Mouse (Mus musculus): ENCODE data around the gene Ccdc191. TPM values are rescaled to one million over a fixed set of nuclear protein-coding genes. Genes with fewer than 3 reads are reported as not detected.

Gene Ccdc191
- total and polyA plus RNA-seq, 3 experiments = 9.3 to 45.7 (median 11.3) TPM

DNA sequence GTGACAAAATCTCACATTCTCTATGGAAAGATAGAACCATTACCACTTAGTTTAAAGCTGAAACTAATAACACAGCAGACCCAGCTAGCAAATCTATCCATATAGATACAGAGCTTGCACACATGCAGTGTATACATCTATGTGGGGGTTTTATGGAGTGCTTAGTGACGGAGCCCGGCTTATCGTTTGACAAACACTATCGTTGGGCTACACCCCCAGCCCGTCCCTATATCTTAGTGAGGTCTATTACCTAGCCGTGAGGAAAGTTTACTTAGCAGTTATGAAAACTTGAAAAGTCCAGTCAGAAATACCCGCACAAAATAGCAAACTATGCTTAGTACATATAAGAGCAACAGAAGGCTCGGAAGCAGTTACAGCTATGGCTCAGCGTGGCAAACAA, 82.1 kb downstream of the Ccdc191 start:
- dilution Hi-C loops (cut with MboI; ENCODE audit: extremely low pct_ligation_motif_present, extremely low pct_unique_long_range_greater_than_20kb, low sequenced_read_pairs) (no loop called here), in situ Hi-C loops (cut with MboI; ENCODE audit: low pct_ligation_motif_present, low pct_unique_long_range_greater_than_20kb, low sequenced_read_pairs) (no loop called here)
- Histone ChIP-seq H3K27me3 (replicated peaks) (no peaks in the 10 kb centered on the region), H3K9ac (ENCODE audit: insufficient read depth, low read depth) (no peak overlapping the region), H3K4me3 (replicated peaks in 1 of 3; ENCODE audit: low read depth in 2 of 3, low read length in 2 of 3, poor library complexity in 1 of 3) (no peak overlapping the region), H3K9me3 (replicated peaks; ENCODE audit: low read length) (no peaks in the 10 kb centered on the region), H3K27ac (ENCODE audit: insufficient read depth, low read depth) (no peak overlapping the region), H3K4me1 (ENCODE audit: control insufficient read depth in 1 of 2, insufficient read depth in 2 of 2) (peaks cover 0 to 3% of the 10 kb centered on the region in 2 experiments; a peak in 2 of 4 replicates), H3K36me3 (replicated peaks in 1 of 2; ENCODE audit: control insufficient read depth in 1 of 2, insufficient read depth in 1 of 2, low read length in 1 of 2) (peaks cover 0 to 3% of the 10 kb centered on the region in 2 experiments), H3K79me2 (replicated peaks; ENCODE audit: control insufficient read depth, extremely low read depth, insufficient read depth, poor library complexity, severe bottlenecking) (no peaks in the 10 kb centered on the region), H3K4me2 (ENCODE audit: insufficient read depth, low read depth, poor library complexity, severe bottlenecking) (no peak overlapping the region)
- no peak for DNase-seq (ENCODE audit: extremely low read depth)
- TF ChIP-seq TBP (conservative IDR thresholded peaks at IDR 0.05; ENCODE audit: low read depth, low read length) = no peak
- no peak for TF ChIP-seq CHD2 (IDR thresholded peaks at IDR 0.05; ENCODE audit: low read length)
- TF ChIP-seq EP300 (IDR thresholded peaks at IDR 0.05; ENCODE audit: low read length) = no peak
- TF ChIP-seq NRF1 (IDR thresholded peaks at IDR 0.05; ENCODE audit: low read depth, low read length) = no peak
- no peak for TF ChIP-seq JUN (IDR thresholded peaks at IDR 0.05; ENCODE audit: insufficient read depth, low read depth, low read length)
- no peak for TF ChIP-seq ZMIZ1 (IDR thresholded peaks at IDR 0.05; ENCODE audit: low read depth, low read length)

DNA sequence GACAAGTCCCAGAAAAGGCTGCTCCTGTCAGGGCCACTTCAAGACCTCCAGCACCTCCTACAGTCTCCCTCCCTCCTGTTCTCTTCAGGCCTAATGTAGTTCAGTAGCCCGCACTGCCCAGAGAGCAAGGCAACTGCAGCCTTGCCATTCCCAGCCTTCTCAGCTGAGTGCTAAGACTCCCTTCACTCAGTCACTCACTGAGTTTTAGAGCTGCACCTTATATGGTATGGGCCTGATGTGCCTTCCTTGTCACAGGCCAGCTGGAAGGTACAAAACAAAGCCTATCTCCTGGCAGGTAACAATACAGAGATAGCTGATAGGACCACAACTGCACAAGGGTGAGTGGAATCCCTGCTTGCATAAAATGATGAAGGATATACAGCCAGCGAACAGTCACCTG, 82.8 kb downstream of the Ccdc191 start:
- Histone ChIP-seq H3K36me3 (replicated peaks in 1 of 2; ENCODE audit: control insufficient read depth in 1 of 2, insufficient read depth in 1 of 2, low read length in 1 of 2) (peaks cover 0 to 3% of the 10 kb centered on the region in 2 experiments), H3K4me2 (ENCODE audit: insufficient read depth, low read depth, poor library complexity, severe bottlenecking) (no peak overlapping the region), H3K27me3 (replicated peaks) (no peaks in the 10 kb centered on the region), H3K79me2 (replicated peaks; ENCODE audit: control insufficient read depth, extremely low read depth, insufficient read depth, poor library complexity, severe bottlenecking) (no peaks in the 10 kb centered on the region), H3K4me1 (ENCODE audit: control insufficient read depth in 1 of 2, insufficient read depth in 2 of 2) (peaks cover 0 to 3% of the 10 kb centered on the region in 2 experiments; a peak in 2 of 4 replicates), H3K9ac (ENCODE audit: insufficient read depth, low read depth) (no peak overlapping the region), H3K4me3 (replicated peaks in 1 of 3; ENCODE audit: low read depth in 2 of 3, low read length in 2 of 3, poor library complexity in 1 of 3) (no peak overlapping the region), H3K9me3 (replicated peaks; ENCODE audit: low read length) (no peaks in the 10 kb centered on the region), H3K27ac (ENCODE audit: insufficient read depth, low read depth) (no peak overlapping the region)
- in situ Hi-C loops (cut with MboI; ENCODE audit: low pct_ligation_motif_present, low pct_unique_long_range_greater_than_20kb, low sequenced_read_pairs) = no loop called here
- dilution Hi-C loops (cut with MboI; ENCODE audit: extremely low pct_ligation_motif_present, extremely low pct_unique_long_range_greater_than_20kb, low sequenced_read_pairs) = no loop called here
- TF ChIP-seq POLR2AphosphoS2 (IDR thresholded peaks at IDR 0.05; ENCODE audit: low read depth, low read length) (no peak), GABPA (IDR thresholded peaks at IDR 0.05; ENCODE audit: insufficient replicate concordance, low read depth, low read length) (no peak), JUN (IDR thresholded peaks at IDR 0.05; ENCODE audit: insufficient read depth, low read depth, low read length) (no peak), TBP (conservative IDR thresholded peaks at IDR 0.05; ENCODE audit: low read depth, low read length) (no peak), SMC3 (IDR thresholded peaks at IDR 0.05; ENCODE audit: low read depth, low read length) (no peak), EP300 (IDR thresholded peaks at IDR 0.05; ENCODE audit: low read length) (no peak), ETS1 (conservative IDR thresholded peaks at IDR 0.05; ENCODE audit: low read depth, low read length) (no peak), ZKSCAN1 (IDR thresholded peaks at IDR 0.05; ENCODE audit: borderline replicate concordance, low read depth, low read length) (no peak), ELF1 (IDR thresholded peaks at IDR 0.05; ENCODE audit: low read depth, low read length) (no peak)
- DNase-seq (ENCODE audit: extremely low read depth) = no peak

DNA sequence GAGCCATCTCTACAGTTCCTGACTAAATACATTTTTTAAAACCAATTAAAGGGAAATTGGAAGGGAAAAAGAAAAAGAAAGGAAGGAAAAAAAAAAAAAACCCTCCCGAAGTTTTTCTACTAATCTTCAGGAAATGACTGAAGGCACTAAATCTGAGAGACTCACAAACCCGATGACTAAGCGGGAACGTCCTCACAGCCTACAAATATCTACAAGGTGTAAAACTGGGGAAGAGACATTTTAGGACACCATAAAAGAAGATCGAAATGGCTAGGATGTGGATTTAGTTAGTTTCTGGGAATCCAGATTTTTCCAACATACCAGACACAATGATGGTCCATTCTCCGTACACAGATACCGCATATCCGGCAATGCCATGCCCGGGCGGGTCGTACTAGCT, 83.5 kb downstream of the Ccdc191 start:
- Histone ChIP-seq H3K9ac (ENCODE audit: insufficient read depth, low read depth) (no peak overlapping the region), H3K36me3 (replicated peaks in 1 of 2; ENCODE audit: control insufficient read depth in 1 of 2, insufficient read depth in 1 of 2, low read length in 1 of 2) (peaks cover 0 to 3% of the 10 kb centered on the region in 2 experiments), H3K9me3 (replicated peaks; ENCODE audit: low read length) (no peaks in the 10 kb centered on the region), H3K79me2 (replicated peaks; ENCODE audit: control insufficient read depth, extremely low read depth, insufficient read depth, poor library complexity, severe bottlenecking) (no peaks in the 10 kb centered on the region), H3K4me1 (ENCODE audit: control insufficient read depth in 1 of 2, insufficient read depth in 2 of 2) (peaks cover 0 to 3% of the 10 kb centered on the region in 2 experiments; a peak in 2 of 4 replicates), H3K4me2 (ENCODE audit: insufficient read depth, low read depth, poor library complexity, severe bottlenecking) (no peak overlapping the region), H3K4me3 (replicated peaks in 1 of 3; ENCODE audit: low read depth in 2 of 3, low read length in 2 of 3, poor library complexity in 1 of 3) (no peak overlapping the region), H3K27me3 (replicated peaks) (no peaks in the 10 kb centered on the region), H3K27ac (ENCODE audit: insufficient read depth, low read depth) (no peak overlapping the region)
- in situ Hi-C loops (cut with MboI; ENCODE audit: low pct_ligation_motif_present, low pct_unique_long_range_greater_than_20kb, low sequenced_read_pairs) = no loop called here
- dilution Hi-C loops (cut with MboI; ENCODE audit: extremely low pct_ligation_motif_present, extremely low pct_unique_long_range_greater_than_20kb, low sequenced_read_pairs) = no loop called here
- no peak for TF ChIP-seq MXI1 (IDR thresholded peaks at IDR 0.05; ENCODE audit: low read depth, low read length)
- no peak for TF ChIP-seq MEF2A (IDR thresholded peaks at IDR 0.05; ENCODE audit: borderline replicate concordance, low read depth, low read length)
- no peak for TF ChIP-seq ZMIZ1 (IDR thresholded peaks at IDR 0.05; ENCODE audit: low read depth, low read length)
- TF ChIP-seq GABPA (IDR thresholded peaks at IDR 0.05; ENCODE audit: insufficient replicate concordance, low read depth, low read length) = no peak
- TF ChIP-seq TBP (conservative IDR thresholded peaks at IDR 0.05; ENCODE audit: low read depth, low read length) = no peak
- no peak for TF ChIP-seq PAX5 (IDR thresholded peaks at IDR 0.05; ENCODE audit: low read length)
- TF ChIP-seq NELFE (IDR thresholded peaks at IDR 0.05; ENCODE audit: low read depth, low read length) = no peak
- TF ChIP-seq IRF4 (IDR thresholded peaks at IDR 0.05; ENCODE audit: low read depth, low read length) = no peak
- no peak for TF ChIP-seq UBTF (IDR thresholded peaks at IDR 0.05; ENCODE audit: low read depth, low read length)
- TF ChIP-seq EP300 (IDR thresholded peaks at IDR 0.05; ENCODE audit: low read length) = no peak
- no peak for TF ChIP-seq MYC (IDR thresholded peaks at IDR 0.05; ENCODE audit: low read depth, low read length)
- TF ChIP-seq ELF1 (IDR thresholded peaks at IDR 0.05; ENCODE audit: low read depth, low read length) = no peak
- TF ChIP-seq TCF12 (IDR thresholded peaks at IDR 0.05; ENCODE audit: low read depth, low read length) = no peak
- DNase-seq (ENCODE audit: extremely low read depth) = no peak

All from CH12.LX (cell line).